Mouse (Mus musculus) cerebellum, adult 9-11 months (tissue): ENCODE results near the gene Med13l.

ENCODE experiments used
- DNase-seq: peaks from one replicate; pipeline ENCODE4 v3.0.0; 2022

Med13l gene

DNA sequence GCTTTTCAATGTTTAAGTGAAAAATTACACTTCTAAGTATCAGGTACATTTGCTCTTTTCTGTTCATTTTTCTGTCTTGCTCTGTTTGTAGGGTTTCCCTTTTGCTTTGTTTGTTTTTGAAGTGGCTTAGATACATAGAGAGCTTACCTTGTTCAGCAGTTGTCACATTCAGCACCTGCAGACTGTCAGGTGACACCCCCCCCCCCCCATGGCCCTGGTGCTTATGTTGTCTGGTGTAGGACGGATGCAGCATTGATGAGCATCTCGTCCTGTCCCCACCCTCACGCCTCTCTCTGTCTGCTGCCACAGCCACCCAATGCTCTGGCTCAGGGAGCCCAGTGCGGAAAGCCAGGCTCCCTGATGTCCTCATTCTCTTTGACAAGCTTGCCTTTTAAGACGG is 101.3 kb downstream of the Med13l start:
- DNase-seq, result no peak

DNA sequence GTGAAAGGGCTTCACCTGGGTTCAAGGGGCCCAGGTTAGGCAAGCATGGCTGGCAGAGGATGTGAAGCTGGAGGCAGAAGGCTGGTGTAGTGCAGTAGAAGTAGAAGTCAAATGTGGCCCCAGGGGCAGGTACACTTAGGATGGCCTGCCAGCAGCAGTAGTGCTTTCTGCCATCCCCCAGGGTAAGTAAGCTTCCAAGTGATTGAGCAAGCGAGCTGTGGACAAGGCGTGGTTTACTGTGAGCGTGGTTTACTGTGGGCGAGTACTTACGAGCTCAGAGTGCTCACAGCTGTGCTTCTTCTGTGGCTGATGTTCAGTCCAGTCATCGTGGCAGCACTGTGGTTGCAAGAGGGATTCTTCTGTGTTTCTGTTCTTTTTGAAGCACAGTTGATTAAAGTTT is 103.5 kb downstream of the Med13l start:
- no peak for DNase-seq

DNA sequence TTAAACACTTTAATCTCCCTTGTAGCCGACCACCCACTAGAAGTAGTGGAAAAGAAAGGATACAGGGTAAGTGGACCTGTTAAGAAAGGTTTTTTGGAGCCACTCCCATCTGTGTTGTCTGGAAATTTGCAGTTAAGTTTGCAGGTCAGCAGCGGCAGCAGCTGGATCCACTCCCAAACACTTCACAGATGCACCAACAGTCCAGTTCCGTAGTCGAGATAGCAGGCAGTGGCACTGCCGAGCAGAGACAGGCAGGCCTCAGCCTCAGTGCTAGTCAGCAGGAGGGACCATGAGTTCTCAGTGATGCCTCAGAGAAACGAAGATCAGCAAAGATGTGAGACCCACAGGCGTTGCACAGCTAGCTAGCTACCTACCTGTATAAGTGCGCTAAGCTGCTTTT is 104.5 kb downstream of the Med13l start:
- DNase-seq, result no peak

DNA sequence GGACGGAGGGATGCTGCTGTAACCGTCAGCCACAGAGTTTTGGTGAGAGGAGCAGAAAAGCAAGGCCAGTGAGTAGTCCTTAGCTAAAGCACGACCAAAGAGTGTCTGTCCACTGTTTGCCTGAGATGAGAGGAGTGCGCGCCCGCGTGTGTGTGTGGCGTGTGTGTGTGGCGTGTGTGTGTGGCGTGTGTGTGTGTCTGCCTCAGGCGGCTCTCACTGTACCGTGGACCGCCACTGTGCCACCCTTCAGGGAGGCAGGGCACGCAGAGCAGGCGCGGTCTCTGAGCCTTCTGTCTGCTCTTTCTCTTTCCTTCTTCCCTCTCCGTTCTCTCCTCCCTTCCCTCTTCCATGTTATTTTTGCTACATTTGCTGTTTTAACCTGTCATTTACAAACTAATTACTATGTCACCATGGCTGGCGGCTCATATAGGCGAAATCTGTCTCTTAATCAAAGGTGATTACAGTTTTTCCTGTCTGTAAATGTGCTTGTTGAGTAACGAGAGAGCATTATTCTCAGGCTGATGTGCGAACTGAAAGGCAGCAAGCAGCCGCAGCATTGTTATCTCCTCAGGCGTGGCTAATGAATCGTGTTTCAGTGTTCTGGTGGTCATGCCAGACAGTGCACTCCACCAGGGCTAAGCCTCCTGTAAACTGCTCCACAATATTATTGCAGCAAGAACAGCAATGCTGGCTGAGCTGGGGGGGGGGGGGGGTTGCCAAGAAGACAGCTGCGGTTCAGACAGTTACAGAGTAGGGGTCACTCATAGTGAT is 106.1 kb downstream of the Med13l start:
- DNase-seq, result no peak

DNA sequence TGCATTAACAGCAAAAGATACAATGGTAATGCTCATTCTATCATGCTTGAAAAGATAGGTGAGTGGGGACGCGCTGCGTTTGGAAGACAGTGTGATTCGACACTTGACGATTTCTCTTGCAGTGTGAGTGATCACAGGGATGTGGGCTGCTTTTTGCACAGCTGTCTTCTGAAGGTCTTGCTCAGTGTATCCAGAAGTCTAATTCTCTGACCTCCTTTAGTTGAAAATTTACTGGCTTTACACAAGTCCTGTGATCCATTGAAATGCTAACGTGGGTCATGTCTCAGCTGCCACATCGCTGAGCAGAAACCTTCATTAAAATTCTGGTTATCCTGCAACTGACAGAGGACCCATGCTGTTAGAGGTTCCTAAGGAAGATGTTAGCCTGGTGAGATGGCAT is 107.4 kb downstream of the Med13l start:
- DNase-seq, result no peak

DNA sequence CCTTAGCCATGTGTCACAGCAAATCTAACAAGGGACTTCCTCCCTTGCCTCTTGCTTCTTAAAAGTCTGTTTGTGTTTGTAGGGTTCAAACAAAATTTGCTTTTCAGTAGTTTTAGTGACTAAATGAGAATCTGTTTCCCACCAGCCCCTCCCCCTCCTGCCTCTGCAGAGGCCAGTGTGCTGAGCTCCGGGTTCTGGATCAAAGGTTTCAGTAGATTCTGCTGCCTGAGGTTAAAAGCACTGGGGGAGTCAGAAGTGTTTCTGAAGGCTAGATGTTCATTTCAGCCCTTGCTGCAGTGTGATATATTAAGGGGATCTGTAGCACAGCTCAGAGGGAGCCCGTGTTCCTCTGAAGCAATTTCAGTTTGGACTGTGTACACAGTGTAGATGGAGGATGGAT is 108.5 kb downstream of the Med13l start:
- DNase-seq, result no peak

DNA sequence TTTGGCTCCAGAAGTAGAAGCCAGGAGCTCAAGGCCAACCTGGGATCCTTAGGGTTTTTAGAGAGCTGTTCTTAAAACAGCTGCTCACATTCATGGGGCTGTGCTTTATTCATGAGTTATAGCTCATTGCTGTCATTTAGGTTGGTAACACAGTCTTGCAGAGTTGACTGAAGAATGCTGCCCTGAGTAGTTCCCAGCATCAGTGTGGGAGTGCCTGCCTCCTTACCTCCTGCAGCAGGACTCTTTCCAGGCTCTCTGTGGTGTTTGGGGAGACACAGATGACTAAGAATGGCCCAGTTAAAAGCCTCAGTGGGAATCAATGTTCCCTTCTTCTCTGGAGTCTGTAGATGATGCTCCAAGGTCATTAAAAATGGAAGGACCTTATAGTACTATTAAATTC is 111.6 kb downstream of the Med13l start:
- DNase-seq, result no peak

DNA sequence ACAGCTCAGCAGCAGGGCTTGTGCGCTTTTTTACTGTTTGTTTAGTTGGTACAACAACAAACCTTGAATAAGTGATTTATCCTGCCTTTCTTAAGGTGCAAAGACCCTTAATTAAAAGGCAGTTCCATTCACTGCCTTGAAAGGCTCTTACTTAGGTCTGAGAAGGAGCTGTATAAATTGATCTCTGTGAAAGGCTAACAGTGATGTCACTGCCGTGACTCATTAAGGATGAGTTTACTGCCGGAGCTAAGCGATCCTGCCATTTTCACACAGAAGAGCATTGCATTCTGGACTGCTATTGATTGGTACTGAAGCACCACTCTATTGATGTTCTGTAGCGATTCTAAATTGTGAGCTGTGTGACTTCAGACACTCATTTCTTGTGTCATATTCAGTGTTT is 113.4 kb downstream of the Med13l start:
- no peak for DNase-seq

DNA sequence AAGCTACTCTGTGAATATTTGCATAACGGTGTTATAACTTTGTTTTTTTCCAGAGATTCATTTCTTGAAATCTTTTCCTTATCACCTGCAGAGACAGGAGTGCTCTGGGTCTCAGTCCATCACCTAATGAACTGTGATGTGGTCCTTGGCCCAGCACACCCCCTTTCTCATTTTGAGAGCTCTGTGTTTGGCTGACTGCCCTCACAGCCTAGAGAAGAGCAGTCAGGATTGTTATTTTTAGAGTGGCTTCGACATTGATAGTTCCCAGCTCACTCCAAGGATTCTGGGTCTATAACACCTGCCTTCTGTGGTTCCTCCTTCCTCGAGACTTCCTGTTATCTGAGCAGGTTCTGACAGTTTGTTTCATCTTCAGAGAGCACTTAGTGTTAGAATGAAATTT is 113.8 kb downstream of the Med13l start:
- no peak for DNase-seq

DNA sequence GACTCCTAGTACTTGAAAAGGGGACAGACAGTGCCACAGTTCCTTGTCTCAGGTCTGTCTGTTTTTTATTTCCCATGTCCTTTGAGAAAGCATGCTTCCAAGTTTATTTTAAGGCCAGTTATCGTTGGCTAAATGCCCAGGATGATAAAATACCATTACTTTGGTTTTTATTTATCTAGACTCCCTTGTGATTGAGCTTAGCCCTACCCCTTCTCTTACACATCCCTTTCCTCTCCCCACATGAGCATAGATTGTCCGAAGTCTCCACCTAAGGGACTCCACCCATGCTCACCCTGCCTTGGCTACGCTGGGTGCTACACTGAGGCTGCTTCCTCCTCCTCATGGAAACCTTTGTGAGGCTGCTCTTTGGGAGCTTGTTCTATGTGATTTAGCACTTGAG is 115.2 kb downstream of the Med13l start:
- DNase-seq, result no peak

DNA sequence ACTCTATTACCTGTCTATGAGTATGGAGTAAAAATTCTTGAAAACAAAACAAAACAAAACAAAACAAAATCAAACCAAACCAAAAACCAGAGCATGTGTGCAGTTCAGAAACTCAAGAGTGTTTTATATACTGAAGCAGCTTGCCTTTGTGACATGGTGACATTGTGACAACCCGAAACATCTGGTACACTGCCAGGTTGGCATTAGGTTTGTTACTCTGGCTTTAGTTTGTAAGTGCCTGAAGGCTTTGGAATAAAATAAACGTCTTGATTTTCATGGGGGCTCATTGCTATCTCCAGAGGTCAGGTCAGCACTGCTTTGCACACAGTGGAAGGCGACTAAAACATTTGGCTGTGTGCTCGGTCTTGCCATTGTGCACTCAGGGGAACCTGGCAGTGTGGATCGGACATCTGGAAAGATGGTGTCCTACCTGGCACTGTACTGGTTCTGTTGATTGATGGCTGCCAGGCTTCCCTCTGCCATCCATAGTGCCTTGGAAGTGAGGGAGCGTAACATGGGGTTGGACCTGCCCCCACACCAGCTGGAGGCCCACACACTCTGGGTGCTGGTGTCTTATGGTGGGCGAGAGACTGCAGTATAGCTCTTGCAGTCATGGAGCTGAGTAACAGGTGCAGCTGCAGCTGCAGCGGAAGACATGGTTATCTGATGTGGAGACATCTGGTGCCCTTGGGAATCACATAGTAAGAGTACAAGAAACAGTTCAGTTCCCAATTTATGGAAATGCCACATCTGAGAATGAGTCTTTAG is 115.9 kb downstream of the Med13l start:
- no peak for DNase-seq

DNA sequence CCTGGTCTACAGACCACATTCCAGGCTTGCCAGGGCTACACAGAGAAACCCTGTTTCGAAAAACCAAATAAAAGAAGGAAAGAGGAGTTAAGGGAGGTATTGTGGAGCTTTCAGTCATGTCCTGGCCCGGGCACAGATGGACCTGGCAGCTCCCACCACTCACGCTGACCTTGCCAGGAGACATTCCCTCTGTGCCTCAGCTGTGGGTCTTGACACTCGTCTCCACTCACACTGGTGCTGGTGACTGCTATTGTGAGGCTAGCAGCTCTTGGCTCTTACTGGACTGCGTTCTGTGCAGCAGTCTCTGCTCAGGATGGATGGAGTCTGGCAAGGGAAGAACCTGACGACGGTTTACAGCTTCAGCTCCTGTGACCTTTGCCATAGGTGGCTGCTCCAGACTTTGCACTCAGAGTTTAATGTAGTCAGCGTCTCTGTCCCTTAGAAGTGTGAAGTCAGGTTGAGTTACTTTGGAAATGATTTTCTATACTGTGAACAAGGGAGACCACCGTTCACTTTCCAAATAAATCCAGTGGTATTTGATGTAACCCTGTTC is 118.9 kb downstream of the Med13l start:
- DNase-seq, result no peak

DNA sequence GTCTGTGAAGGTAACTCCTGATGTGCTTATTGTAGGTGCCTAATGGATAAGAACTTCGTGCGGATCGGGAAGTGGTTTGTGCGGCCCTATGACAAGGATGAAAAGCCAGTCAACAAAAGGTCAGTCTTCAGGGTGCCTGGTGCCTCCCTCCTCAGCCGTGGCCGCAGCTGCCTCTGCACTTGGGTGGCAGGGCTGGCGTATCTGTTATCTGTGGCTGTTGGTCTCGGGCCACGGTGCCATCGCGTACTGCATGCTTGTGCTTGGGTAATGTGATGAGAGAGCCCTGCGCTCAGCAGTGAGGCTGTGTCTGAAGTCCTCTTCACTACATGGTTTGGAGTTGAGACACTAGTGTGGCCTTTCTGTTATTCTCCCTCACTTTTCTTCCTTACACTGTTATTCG is 120.4 kb downstream of the Med13l start:
- no peak for DNase-seq

DNA sequence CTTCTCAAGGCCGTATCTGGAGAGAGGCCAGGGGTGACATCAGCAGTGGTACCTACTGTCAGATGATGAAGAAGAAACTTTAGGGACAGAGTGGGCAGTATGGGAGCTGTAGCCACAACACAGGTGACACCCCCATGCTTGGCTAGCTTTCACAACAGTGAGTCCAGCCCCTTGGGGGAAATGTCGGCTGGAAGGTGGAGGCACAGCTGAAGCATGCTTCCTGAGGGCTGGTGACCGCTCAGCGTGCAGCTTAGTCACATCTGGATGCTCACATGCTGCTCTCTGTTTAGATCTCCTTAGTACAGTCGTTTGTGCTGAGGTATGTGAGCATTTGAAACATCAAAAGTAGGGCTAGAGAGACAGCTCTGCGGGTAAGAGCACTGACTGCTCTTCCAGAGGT is 121.5 kb downstream of the Med13l start:
- no peak for DNase-seq

DNA sequence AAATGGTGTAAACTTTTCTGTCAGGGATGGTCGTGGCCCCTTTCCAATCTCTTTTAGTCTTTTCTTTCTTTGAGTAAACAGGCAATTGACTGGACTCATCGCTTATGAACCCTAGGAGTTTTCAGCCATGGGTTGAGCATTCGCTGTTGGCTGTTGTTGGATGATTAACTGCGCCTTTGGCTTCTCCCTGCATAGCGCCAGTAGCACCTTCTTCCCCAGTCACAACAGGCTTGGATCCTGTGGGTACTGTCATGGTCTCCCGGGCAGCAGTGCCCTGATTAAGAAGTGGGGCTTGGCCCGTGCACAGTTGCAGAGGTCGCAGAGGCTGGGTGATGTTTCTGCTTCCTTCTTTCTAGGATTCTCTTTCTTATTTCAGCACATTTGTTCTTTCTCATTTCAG is 124.7 kb downstream of the Med13l start:
- no peak for DNase-seq

DNA sequence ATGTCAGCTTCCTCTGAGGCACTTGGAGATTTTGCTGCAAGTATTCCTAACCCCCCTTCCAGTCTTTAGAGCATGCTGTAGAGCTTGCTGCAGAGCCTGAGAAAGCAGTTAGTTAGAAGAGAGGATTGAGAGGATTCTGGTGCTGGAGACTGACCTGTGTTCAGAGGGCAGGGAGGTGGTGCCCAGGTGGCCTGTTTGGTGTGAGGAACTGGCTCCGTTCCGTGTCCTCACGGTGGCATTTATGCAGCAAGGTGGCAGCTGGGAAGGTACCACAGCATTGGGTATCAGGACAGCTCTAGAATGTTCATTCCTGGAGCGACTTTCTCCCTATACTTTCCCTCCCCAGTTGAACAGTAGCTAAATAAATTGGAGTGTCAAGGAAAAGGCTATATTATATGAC is 125.5 kb downstream of the Med13l start:
- no peak for DNase-seq

DNA sequence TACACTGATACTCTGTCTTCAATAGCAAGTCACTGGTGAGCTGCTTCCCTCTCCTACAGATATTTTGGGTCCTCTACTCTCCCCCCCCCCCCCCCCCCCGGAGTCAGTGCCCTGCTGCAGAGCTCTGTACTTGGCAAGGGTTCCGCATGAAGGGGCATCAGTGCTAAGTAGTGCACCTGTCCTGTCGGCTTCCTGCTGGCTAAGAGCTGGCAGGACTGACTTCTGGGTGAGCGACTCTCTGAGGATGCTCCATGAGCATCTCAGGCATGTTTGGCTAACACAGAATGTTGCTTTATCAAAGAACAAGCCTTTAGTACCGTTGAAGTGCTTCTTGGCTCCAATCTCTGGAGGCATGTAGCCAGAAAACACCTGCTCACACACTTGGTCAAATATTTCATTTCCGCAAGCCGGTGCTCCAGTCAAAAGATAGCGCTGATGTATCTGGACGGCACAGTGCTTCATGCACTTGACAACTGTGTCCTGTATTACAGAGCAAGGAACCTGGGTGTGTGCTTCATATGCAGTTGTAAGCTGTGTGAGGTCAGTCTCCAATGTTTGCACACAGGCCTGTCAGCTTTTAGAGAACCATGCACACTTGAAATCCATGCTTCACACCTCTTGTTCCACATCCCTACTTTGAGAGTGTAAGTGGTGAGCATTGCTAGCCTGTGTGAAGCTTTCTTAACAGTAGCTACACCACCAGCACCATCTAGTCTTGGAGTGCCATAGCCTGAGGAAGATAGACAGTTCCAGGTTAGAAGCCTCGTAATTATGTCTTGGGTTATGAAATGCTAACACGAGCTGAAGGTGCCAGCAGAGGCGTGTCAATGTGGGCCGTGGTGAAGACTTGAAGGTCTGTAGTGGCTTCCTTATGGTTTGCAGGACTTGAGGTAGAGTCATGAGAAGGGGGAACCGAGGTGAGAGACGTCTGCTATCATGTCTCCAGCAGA is 128.7 kb downstream of the Med13l start:
- peak; percentile 88 for DNase-seq

DNA sequence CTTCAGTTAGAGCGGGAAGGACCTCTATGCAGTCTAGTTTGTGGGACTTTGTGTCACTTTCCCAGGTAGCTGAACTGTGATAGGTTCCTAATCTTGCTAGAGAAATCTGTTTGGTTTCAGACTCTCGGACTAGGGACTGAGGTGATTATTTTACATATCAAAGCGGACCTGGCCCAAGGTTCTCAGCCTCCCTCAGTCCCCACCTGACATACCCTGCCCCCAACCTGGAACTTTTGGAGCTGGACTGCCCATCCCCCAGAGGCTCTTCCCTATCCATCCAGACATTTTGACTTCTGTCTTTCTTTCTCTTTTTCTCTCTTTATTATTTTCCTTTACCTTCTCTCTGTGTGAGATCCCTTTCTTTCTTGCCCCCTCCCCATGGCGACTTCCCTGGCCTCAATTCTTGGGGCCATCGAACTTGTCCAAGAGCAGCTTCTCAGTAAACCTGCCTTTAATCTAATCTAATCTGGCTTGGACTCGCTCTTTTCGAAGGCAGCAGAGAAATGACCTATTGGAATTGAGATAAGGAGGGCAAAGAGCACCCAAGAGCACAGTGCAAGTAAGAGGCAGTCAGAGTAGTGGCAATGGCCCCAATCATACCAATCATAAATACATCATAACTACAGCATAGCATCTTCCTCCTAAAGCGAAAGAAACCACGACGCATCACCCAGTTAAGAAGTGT is 130.7 kb downstream of the Med13l start:
- no peak for DNase-seq

DNA sequence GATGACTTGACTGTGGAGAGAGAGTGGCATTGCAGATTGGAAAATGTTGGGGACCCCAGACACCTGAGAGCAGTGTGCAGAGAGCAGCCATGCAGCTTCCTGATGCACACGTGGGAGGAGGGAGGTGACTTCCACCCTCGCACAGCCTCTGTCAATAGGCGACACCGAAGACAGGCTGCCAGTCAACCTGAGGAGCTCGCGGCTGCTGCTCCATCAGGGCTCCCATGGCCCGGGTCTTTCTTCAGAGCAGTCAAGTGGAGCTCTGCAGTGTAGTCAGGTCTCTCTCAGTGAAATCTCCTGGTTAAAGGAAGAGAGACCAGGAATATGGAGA is 131.2 kb downstream of the Med13l start:
- no peak for DNase-seq

DNA sequence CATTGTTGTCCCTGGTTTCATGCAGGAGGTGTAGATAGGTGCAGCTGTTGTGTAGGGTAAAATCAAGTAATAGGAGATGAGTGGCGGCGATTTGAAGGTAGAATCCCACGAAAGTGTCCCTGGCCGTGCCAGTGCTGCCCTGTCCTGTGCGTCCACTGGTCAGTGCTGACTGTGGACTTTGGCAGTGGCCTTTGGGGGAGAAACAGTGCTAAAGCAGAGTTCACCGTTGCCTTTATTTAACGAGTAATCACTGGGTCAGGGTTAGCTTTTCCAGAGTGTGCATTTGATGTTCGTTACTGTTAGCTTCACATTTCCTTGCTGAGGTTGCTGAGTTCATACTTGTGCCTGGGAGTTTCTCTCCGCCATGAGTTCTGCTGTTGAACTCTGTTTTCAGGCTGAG is 133.5 kb downstream of the Med13l start:
- no peak for DNase-seq

DNA sequence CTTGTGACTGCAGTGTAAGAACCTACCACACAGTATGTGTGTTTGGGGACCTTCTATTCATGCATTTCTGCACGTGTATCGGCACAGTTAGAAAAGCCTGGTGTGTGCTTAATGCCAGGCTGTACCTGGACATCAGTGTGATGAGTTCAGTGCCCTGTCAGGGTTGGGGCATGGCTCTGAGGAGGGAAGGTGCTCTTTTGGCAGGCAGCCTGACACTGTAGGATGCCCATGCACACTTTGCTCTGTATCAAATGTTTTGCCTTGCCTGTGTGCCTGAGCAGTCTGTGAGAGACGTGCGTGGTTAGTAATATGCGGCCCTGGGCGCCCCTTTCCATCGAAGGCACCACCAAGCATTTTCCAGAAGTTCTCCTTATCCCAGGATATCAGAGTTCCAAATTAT is 136.6 kb downstream of the Med13l start:
- DNase-seq, result peak; percentile 61

DNA sequence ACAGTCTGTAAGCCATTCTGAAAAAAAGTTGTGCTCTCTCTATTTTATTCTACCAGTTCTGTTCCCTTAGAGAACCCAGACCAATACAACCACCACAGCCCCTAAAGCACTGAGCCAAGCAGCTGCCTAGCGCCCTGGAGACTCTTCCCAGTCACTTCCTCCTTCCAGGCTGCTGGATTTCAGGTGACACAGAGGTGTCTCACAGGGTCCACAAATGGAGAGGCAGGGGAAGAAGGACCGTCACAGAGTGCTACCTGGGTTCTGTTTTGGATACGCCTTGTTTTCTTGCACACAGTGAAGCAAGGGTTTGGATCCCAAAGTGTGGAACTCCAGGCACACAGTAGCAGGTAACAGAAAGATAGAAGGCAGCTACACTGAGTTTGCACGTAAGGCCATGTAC is 140.5 kb downstream of the Med13l start:
- no peak for DNase-seq

DNA sequence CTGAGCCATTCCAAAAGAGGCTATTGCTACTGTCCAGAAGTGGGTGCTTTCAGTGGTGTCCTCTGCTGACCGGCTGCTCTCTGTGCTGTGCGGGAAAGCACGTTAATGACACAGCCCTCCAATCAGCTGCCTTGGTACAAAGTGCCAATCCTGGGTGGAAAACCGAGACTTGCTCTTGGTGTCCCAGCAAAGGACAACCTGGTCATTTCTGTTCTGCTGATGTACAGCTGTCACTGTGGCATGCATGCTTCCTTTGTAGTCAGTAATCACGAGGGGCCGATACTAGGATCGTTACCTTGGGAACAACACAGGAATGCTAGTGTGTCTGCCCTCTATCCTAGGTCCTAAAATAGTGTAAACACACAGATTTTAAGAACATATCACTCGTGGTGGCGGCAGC is 142.2 kb downstream of the Med13l start:
- DNase-seq, result no peak
